In the genomic region with DNA sequence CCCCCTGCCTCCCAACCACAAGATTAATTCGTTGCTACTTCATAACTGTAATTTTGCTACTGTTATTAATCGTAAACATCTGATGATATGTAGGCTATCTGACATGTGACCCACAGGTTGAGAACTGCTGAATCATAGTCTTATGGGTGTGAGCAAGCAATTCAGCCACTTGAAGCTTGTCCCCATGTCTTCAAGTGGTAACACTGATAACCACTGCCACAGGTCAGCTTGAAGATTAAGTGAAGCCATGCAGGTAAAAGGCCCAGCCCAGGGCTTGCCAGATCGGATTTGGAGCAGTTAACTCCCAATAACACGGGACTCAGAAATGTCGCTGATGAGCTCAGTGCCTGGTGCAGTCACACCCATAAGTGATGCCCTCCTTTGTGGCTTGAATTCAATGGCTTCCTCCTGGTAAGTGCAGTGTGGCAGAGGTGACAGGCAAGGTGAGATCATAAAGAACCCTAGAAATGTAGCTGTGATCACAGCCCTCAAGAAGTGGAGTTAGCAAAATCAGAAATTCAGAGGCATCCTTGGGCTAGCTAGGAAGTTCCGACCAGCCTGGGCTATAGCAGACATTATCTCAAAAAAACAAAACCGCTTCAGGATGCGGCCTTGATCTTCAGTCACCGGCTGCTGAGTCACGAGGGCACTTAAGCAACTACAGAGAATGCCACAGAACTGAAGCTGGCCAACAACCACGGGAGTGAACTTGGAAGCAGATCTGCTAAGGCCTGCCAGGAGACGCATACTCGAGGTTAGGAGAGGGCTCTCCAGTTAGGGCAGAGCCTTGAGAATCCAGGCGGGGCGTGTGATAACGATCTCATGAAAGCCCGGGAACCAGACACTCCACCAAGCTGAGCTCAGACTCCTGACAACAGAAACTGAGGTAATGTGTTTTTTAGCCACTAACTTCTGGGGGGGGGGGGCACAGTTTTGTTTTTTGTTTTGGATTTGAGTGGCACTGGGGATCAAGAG, we compare ENCODE assay signal across 8 mouse cellular contexts. TPM values are rescaled to one million over a fixed set of nuclear protein-coding genes. Genes with fewer than 3 reads are reported as not detected.
DNase-seq lines count a peak whose midpoint lies in the region.

No protein-coding gene starts in this region.

- intact Hi-C loops in left cerebral cortex, postnatal 10 days (cut with DNase I) = no loop called here

- peak; percentile 25 for DNase-seq in CD4-positive helper T cell, adult 2 months (ENCODE audit: low read depth, low spot score)
- DNase-seq in adrenal gland, adult 8-10 months = peak; percentile 93
- peak; percentile 78 for DNase-seq in gastrocnemius, postnatal 25 days
- peak; percentile 77 for DNase-seq in liver
- peak; percentile 72 for DNase-seq in ovary, postnatal 36 days (ENCODE audit: low spot score)
- DNase-seq in right cerebral cortex, postnatal 36 days (ENCODE audit: low spot score in 2 of 2) = no peak
- no peak for DNase-seq in left cerebral cortex, postnatal 10 days (ENCODE audit: extremely low spot score in 1 of 2, low spot score in 2 of 2)
- no peak for DNase-seq in thymus, postnatal 14 days

RNA-seq across cellular contexts. Expression of gene Phospho1, which starts 46.7 kb away (rescaled TPM):
- 100 to 1,000 TPM in 2 of 4 experiments, 10 to 100 TPM in 2; 61.9 to 148 (median 104) TPM for total RNA-seq in adrenal gland, adult 8-10 months (2022)
- total RNA-seq in gastrocnemius, postnatal 25 days (2021) = 100 to 1,000 TPM; 288 to 335 TPM
- 10 to 100 TPM; 15.4 TPM for total RNA-seq in left cerebral cortex, postnatal 10 days (2021)

RNA-seq across cellular contexts. Expression of gene B130006D01Rik, which starts 54.2 kb away (rescaled TPM):
- 1 to 10 TPM in 2 of 4 experiments, under 1 TPM in 2; 0.67 to 2.3 (median 1.1) TPM for total RNA-seq in adrenal gland, adult 8-10 months (2022)
- total RNA-seq in gastrocnemius, postnatal 25 days (2021) = under 1 TPM; 0.29 to 0.36 TPM
- total RNA-seq in left cerebral cortex, postnatal 10 days (2021) = 1 to 10 TPM; 1.1 to 1.3 TPM

RNA-seq across cellular contexts. Expression of gene Gngt2, which starts 59.4 kb away (rescaled TPM):
- 10 to 100 TPM; 14.7 to 19.0 (median 17.1) TPM for total RNA-seq in adrenal gland, adult 8-10 months (2022)
- 1 to 10 TPM; 5.2 to 6.1 TPM for total RNA-seq in gastrocnemius, postnatal 25 days (2021)
- 1 to 10 TPM in 1 of 2 experiments, under 1 TPM in 1; 0.79 to 2.3 TPM for total RNA-seq in left cerebral cortex, postnatal 10 days (2021)

Comparison
In these comparisons a context has a peak if more than half of its experiments do, and no peak if none do; other contexts are left out.
1. DNase-seq: peak in CD4-positive helper T cell, adult 2 months (single experiment), adrenal gland, adult 8-10 months (single experiment), gastrocnemius, postnatal 25 days (single experiment), liver (single experiment) and ovary, postnatal 36 days (single experiment); none in right cerebral cortex, postnatal 36 days (0 of 2), left cerebral cortex, postnatal 10 days (0 of 2) and thymus, postnatal 14 days (single experiment).